Mouse (Mus musculus) forebrain, embryonic 10.5 days (tissue): Measurements from ENCODE around the gene Rcc2. TPM values are rescaled to one million over a fixed set of nuclear protein-coding genes. Genes with fewer than 3 reads are reported as not detected.

ENCODE experiments used
- DNase-seq: peaks from one replicate; pipeline ENCODE4 v3.0.0-alpha.2; 2017; ENCODE audit warnings: low spot score; ENCODE audit errors: extremely low spot score
- H3K27ac ChIP-seq: fragments of 300-500 bp; sonication (generic); 2 replicates; pipeline ENCODE4 v1.5.1; 2016; ENCODE audit warnings: mild to moderate bottlenecking
- H3K27me3 ChIP-seq: fragments of 300-500 bp; sonication (generic); 2 replicates; pipeline ENCODE4 v1.6.1; 2016; ENCODE audit warnings: mild to moderate bottlenecking; ENCODE audit not compliant: poor library complexity, severe bottlenecking
- H3K36me3 ChIP-seq: fragments of 300-500 bp; sonication (generic); replicated peaks from 2 replicates; pipeline ENCODE4 v1.6.1; 2016; ENCODE audit warnings: mild to moderate bottlenecking, moderate library complexity
- H3K4me1 ChIP-seq: fragments of 300-500 bp; sonication (generic); 2 replicates; pipeline ENCODE4 v1.6.1; 2016
- H3K4me3 ChIP-seq: fragments of 300-500 bp; sonication (generic); 2 replicates; pipeline ENCODE4 v1.5.1; 2016; ENCODE audit warnings: mild to moderate bottlenecking, moderate library complexity
- H3K9me3 ChIP-seq: fragments of 300-500 bp; sonication (generic); 2 replicates; pipeline ENCODE4 v1.6.1; 2016; ENCODE audit warnings: mild to moderate bottlenecking, moderate library complexity
- WGBS: fragments of 180-500 bp; shearing (Covaris S2); methylation state at CpG from one replicate; pipeline ENCODE4 v1.1.7; 2016; 5-methylcytosine and 5-hydroxymethylcytosine counted together
- polyA plus RNA-seq: library from polyadenylated mRNA; unstranded; fragments of >200 nt; fragmentation: Nextera tagmentation; extraction: Ambion mirVana; gene quantifications from 2 replicates; pipeline ENCODE4 v1.2.1, GENCODE M21; 2016

The Rcc2 gene
- polyA plus RNA-seq, 1 experiment from 2014 or later = 44.7 TPM

DNA sequence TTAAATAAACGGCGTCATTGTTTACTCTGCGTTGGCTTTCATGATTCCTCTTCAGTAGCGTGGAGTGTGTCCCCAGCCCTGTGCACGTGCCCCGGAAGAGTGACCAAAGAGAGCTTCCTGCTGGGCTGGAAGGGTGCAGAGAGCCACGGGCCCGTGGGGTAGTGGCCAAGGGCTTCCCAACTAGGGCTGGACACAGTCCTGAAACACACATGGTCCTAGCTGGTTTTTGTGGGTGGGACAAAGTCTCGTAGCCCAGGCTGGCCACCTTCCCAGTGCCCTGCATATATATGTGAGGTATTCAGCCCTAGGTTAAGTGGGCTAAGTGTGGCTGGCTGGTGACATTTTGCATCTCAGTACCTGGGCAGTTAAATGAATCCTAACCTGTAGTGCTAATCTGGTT, 22.9 kb downstream of the Rcc2 start:
- 88% methylated on average over 9 of the region's 9 CpGs for WGBS
- no peak overlapping the region for H3K4me3 ChIP-seq
- no peaks in the 10 kb centered on the region for H3K27me3 ChIP-seq
- H3K27ac ChIP-seq = no peak overlapping the region
- DNase-seq = no peak
- no peaks in the 10 kb centered on the region for H3K4me1 ChIP-seq
- peaks cover 96% of the 10 kb centered on the region for H3K36me3 ChIP-seq
- H3K9me3 ChIP-seq = no peaks in the 10 kb centered on the region

DNA sequence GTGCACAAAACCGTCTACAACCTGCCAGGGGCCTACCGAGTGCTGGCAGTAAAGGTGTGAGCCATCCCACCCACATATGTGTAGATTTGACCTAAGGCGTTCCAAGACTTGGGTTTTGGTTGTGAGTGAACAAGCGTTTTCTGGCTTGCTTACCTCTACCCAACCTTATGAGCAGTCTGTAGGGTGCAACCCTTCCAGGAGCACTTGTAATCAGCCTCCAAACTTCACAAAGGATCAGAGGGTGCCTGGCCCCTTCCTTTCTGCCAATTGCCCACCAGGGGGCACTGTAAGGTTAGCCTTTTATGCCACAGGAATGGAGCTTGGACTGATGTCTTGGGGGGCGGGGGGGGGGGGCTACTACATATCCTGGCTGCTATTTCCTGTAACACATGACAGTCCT, 23.5 kb downstream of the Rcc2 start:
- H3K9me3 ChIP-seq = no peaks in the 10 kb centered on the region
- H3K27ac ChIP-seq = no peak overlapping the region
- 72% methylated on average over 5 of the region's 5 CpGs for WGBS
- H3K4me1 ChIP-seq = no peaks in the 10 kb centered on the region
- H3K36me3 ChIP-seq = peaks cover 89% of the 10 kb centered on the region
- peak; percentile 53 for DNase-seq
- H3K4me3 ChIP-seq = no peak overlapping the region
- no peaks in the 10 kb centered on the region for H3K27me3 ChIP-seq

DNA sequence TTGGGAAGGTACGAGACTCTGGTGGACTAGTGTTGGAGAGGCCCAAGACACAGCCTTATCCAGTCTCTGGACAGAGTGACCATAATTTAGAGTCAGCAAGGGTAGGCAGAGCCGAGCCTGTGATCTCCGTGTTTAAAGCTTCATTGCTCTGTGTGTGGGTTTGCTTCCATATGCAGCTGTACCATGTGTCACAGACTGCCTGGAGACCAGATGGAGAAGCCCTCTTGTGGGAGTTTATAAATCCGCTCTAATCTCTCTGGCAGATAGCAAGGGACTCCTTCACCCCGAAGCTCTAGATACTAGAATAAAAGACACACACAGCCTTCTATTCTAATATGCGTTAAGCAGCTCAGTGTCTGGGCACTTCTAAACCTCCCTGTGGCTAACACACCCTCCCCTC, 24.4 kb downstream of the Rcc2 start:
- no peaks in the 10 kb centered on the region for H3K4me1 ChIP-seq
- H3K27me3 ChIP-seq = no peaks in the 10 kb centered on the region
- H3K36me3 ChIP-seq = peaks cover 80% of the 10 kb centered on the region
- H3K27ac ChIP-seq = no peak overlapping the region
- no peak for DNase-seq
- no peaks in the 10 kb centered on the region for H3K9me3 ChIP-seq
- 80% methylated on average over 6 of the region's 6 CpGs for WGBS
- no peak overlapping the region for H3K4me3 ChIP-seq

DNA sequence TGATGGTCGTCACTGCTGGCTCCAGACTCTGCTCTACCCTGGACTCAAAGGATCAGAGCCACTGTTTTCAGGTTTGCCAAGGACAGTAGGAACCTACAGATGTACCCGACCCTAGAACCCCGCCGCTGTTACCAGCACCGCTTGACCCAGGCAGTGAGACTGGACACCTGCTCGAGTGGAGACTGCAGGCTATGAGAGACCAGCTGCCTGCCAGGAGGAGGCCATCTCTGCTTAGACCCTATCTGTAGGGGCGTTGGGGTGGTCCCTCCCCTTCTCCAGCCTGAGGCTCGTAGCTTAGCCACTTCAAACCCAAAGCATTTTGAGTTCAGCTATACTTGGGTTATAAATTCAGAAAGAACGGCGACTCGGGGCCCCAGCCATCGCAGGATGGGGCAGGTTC, 26.6 kb downstream of the Rcc2 start:
- Histone ChIP-seq H3K9me3 (no peaks in the 10 kb centered on the region), H3K27me3 (no peaks in the 10 kb centered on the region), H3K4me1 (no peaks in the 10 kb centered on the region), H3K4me3 (no peak overlapping the region), H3K36me3 (peaks cover 58% of the 10 kb centered on the region), H3K27ac (no peak overlapping the region)
- 93% methylated on average over 12 of the region's 12 CpGs for WGBS
- DNase-seq = no peak

DNA sequence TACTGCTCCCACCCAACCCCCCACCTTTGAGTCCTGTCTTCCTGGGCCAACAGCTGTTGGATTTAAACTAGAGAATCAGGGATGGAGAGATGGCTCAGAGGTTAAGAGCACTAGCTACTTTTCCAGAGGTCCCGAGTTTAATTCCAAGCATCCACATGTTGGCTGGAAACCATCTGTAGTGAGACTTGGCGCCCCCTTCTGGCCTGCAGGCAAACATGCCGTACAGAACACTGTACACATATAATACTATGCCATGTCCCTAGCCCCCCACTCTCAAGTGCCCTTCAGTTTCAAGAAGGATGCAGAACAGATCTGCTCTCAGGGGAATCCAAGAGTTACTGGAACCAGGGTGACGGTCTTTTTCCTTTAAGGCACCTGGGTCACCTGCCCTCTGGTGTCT, 31.3 kb downstream of the Rcc2 start:
- H3K36me3 ChIP-seq = peaks cover 11% of the 10 kb centered on the region
- 79% methylated on average over 4 of the region's 4 CpGs for WGBS
- H3K27me3 ChIP-seq = no peaks in the 10 kb centered on the region
- DNase-seq = no peak
- H3K4me3 ChIP-seq = no peak overlapping the region
- no peaks in the 10 kb centered on the region for H3K4me1 ChIP-seq
- no peaks in the 10 kb centered on the region for H3K9me3 ChIP-seq
- no peak overlapping the region for H3K27ac ChIP-seq

DNA sequence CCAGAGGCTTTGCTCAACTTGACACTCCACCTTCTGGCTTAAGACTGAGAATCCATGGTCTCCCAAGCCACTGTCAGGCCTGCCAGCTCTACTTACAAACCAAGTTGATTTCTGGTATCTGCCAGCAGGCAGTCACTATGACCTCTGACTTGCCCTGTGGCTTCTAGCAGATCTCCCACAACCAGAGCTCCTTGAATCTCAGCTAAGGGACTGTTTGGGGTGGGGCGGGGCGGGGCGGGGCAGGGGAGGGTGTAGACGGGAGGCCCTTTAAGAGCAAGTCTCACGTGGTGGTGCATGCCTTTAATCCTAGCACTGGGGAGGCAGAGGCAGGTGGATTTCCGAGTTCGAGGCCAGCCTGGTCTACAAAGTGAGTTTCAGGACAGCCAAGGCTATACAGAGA, 32.5 kb downstream of the Rcc2 start:
- DNase-seq = no peak
- Histone ChIP-seq H3K27me3 (no peaks in the 10 kb centered on the region), H3K27ac (no peak overlapping the region), H3K4me3 (no peak overlapping the region), H3K9me3 (no peaks in the 10 kb centered on the region), H3K4me1 (no peaks in the 10 kb centered on the region), H3K36me3 (no peaks in the 10 kb centered on the region)
- 82% methylated on average over 7 of the region's 7 CpGs for WGBS

DNA sequence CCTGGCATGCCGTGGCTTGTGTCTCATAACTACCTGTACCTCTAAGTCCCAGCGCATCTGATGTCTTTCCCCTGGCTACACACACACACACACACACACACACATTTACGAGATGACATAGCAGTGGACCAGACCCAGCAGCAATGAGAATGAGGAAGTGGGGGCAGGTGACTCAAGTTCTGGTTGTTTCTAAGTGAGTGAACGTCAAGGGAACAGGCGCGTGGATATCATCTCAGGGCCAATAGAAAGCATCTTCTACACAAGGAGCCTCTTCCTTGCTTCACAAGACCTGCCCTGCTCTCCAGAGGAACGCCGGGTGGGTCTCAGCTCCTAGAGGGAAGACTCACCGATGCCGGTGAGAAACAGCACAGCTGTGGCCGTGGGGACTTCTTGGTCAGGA, 40.3 kb downstream of the Rcc2 start:
- H3K4me3 ChIP-seq = no peak overlapping the region
- 90% methylated on average over 11 of the region's 11 CpGs for WGBS
- DNase-seq = no peak
- H3K27ac ChIP-seq = no peak overlapping the region
- no peaks in the 10 kb centered on the region for H3K27me3 ChIP-seq
- H3K4me1 ChIP-seq = peaks cover 16% of the 10 kb centered on the region
- no peaks in the 10 kb centered on the region for H3K9me3 ChIP-seq
- no peaks in the 10 kb centered on the region for H3K36me3 ChIP-seq

DNA sequence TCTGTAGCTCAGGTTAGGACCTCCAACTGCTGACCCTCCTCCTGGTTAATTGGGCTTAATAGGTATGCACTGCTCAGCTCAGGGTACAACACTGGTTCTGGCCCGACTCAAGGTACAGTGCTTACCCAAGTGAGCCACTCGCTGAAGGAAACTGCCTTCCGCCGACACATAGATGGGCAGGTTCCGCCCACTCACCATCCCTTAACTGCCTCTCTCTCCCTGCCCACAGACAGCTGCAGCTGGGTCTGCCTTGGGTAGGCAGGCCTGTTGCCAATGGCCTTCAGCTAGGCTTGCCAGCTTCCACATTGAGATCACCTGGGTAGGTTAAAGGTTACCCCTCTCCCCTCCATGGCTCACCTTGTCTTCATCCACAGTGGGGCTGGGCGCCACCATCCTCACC, 41.1 kb downstream of the Rcc2 start:
- no peak for DNase-seq
- H3K9me3 ChIP-seq = no peaks in the 10 kb centered on the region
- WGBS = 92% methylated on average over 6 of the region's 6 CpGs

DNA sequence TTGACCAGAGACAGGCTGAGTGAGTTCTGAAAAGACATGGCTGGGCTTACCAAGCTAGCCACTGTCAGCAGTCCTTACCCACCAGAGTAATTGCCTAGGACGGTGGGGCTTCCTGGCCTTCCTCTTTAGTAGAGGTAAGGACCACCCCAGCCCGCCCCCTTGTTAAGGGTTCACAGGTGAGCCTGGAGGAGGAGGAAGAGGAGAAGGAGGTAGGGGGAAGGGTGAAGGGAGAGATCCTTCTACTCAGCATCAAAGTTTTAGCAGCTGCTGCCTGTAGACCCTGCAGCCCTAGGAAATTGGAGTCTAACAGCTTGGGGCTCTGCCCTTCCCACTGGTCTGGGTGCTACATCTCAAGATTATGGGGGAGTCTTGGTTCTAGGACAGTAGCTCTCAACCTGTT, 42.2 kb downstream of the Rcc2 start, which contains the start of gene Padi6:
Gene Padi6, minus strand, starts transcription at position 101 of the 400 bp plus-strand sequence.
- peak within 1 kb of the TSS; percentile 20; the same call in 1 of the 2 replicates for H3K27ac ChIP-seq
- H3K4me3 ChIP-seq = no peak within 1 kb of the TSS
- H3K27me3 ChIP-seq = peaks cover 15% of the 10 kb centered on the region; the same call in 1 of the 2 replicates
- no peaks in the 10 kb centered on the region for H3K9me3 ChIP-seq
- WGBS = 87% methylated on average over 2 of the region's 2 CpGs
- no peak for DNase-seq
- H3K4me1 ChIP-seq = peaks cover 18% of the 10 kb centered on the region
- no peaks in the 10 kb centered on the region for H3K36me3 ChIP-seq

More for the DNA sequence above, 41.1 kb downstream of the Rcc2 start:
- H3K27ac ChIP-seq = peak overlapping the region; percentile 20; the same call in 1 of the 2 replicates
- no peak overlapping the region for H3K4me3 ChIP-seq
- H3K4me1 ChIP-seq = peaks cover 16% of the 10 kb centered on the region
- H3K36me3 ChIP-seq = no peaks in the 10 kb centered on the region
- 0 out of 2 replicates have a peak, but pooled peaks cover 5% of the 10 kb centered on the region for H3K27me3 ChIP-seq

DNA sequence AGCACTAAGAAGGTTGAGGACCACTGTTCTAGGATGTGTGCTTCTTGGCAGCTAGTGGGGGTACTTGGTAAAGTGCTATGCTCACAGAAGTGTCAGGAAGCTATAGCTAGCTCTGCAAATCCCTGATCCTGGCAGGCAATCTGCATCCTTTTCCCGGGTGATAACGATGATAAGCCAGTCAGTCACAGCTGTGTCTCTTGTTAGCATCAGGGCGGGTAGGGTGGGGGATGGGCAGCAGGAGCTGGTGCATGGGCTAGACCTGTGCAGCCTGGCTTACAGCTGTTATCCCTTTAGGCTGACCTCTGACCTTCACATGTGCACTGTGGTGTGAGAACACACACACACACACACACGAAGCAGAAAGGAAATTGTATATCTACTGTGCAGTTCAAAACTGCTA, 42.7 kb downstream of the Rcc2 start:
- peaks cover 23% of the 10 kb centered on the region for H3K4me1 ChIP-seq
- 60% methylated on average over 4 of the region's 4 CpGs for WGBS
- no peaks in the 10 kb centered on the region for H3K36me3 ChIP-seq
- no peak for DNase-seq
- no peaks in the 10 kb centered on the region for H3K9me3 ChIP-seq
- no peak overlapping the region for H3K4me3 ChIP-seq
- peaks cover 20% of the 10 kb centered on the region; the same call in 1 of the 2 replicates for H3K27me3 ChIP-seq
- H3K27ac ChIP-seq = no peak overlapping the region

DNA sequence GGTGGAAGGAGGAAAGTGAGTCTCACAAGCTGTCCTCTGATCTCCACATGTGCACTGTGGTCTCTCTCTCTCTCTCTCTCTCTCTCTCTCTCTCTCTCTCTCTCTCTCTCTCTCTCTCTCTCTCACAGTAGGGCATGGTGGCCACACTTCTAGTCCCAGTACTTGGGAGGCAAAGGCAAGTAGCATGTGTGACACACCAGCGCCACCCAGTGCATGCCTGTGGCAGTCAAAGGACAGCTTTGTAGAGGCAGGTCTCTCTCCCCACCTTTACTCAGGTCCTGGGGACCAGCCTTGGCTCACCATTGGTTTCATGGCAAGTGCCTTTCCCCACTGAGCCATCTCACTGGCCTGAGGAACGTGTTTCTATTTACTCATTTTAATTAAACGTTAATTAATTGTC, 44.3 kb downstream of the Rcc2 start:
- no peaks in the 10 kb centered on the region for H3K36me3 ChIP-seq
- H3K9me3 ChIP-seq = no peaks in the 10 kb centered on the region
- peaks cover 20% of the 10 kb centered on the region; the same call in 1 of the 2 replicates for H3K27me3 ChIP-seq
- H3K4me1 ChIP-seq = peaks cover 20% of the 10 kb centered on the region
- DNase-seq = peak; percentile 35
- WGBS = 28% methylated on average over 3 of the region's 3 CpGs
- no peak overlapping the region for H3K27ac ChIP-seq
- no peak overlapping the region for H3K4me3 ChIP-seq

DNA sequence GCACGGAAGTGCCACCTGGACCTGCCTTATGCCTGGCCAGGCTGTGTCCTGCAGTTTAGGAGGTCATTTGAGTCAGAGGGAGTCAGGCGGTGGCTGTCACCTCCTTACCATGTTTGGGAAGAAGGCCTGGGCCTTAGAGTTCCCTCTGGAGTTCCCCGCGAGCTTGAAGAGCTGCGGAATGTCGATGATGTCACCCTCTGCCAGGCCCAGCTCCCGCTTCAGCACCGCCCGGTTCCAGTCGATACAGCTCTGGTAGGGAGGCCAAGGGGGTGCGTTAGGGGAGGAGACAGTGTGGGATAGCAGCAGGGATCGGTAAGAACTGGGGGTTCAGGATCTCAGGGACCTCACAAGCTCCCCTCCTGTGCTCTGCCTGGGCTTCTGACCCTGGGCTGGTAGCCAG, 47.6 kb downstream of the Rcc2 start:
- peaks cover 27% of the 10 kb centered on the region for H3K4me1 ChIP-seq
- no peak for DNase-seq
- 43% methylated on average over 12 of the region's 12 CpGs for WGBS

DNA sequence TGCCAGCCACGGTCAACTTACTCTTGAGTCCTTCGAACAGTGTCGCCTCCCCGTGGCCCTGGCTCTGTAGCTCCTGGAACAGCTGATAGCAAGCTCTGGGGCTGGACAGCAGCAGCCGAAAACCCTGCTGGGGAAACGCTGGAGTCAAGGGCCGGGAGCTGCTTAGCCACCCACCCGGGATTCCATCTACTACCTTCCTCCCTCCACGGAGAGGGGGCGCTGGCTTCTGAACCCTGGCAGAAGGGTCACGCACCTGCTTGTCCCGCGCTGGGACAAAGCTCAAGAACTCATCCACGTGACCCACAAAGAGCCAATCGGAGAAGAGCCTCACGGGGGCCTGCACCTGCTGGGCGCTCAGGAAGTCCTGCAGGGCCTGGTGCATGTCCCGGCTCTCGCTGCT, 50.0 kb downstream of the Rcc2 start:
- Histone ChIP-seq H3K4me1 (peaks cover 30% of the 10 kb centered on the region), H3K27ac (peak overlapping the region; percentile 63), H3K27me3 (peaks cover 34% of the 10 kb centered on the region), H3K9me3 (no peaks in the 10 kb centered on the region), H3K4me3 (peak overlapping the region; percentile 43), H3K36me3 (no peaks in the 10 kb centered on the region)
- peak; percentile 59 for DNase-seq
- WGBS = 5% methylated on average over 19 of the region's 19 CpGs

More for the DNA sequence above, 47.6 kb downstream of the Rcc2 start:
- Histone ChIP-seq H3K27me3 (peaks cover 34% of the 10 kb centered on the region), H3K36me3 (no peaks in the 10 kb centered on the region), H3K27ac (no peak overlapping the region), H3K9me3 (no peaks in the 10 kb centered on the region), H3K4me3 (no peak overlapping the region)

DNA sequence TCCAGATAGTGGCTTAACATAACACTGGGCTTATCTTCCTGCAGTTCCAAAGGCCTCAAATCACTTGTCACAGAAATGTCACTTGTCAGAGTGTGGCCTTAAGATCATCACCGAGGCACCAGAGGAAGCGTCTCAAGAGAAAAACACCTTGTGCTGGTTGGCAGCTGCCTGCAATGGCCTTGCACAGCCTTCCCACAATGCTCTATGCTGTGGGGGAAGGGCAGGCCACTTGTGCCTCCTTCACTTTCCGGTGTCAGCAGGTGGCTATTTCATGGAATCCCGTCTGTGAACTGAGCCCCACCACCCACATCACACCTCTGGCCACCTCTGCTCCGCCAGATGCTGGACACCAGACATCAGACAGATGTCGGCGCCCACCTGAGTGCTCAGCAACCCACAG, 53.0 kb downstream of the Rcc2 start:
- Histone ChIP-seq H3K27me3 (peaks cover 13% of the 10 kb centered on the region), H3K36me3 (no peaks in the 10 kb centered on the region), H3K4me3 (no peak overlapping the region), H3K27ac (0 out of 2 replicates have a peak overlapping the region, but pooled peaks have one; percentile 35), H3K9me3 (no peaks in the 10 kb centered on the region), H3K4me1 (peaks cover 40% of the 10 kb centered on the region)
- DNase-seq = no peak
- 74% methylated on average over 7 of the region's 7 CpGs for WGBS
